In the genomic region with DNA sequence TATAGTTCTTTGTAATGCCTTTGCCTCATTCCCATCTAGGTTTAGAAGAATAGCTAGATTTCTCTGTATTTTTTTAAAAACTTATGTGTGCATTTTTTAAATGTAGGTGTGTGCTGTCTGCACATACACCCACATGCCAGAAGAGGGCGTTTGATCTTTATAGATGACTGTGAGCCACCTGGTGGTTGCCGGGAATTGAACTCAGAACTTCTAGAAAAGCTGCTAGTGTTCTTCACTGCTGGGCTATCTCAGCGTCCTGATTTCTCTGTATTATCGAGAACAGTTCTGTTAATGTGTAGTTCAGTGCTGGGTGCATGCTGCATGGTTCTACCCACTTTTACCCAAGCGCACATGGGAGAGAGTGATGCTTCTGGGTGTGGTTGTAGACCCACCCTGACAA, we compare ENCODE assay signal across 9 mouse cellular contexts. TPM values are rescaled to one million over a fixed set of nuclear protein-coding genes. Genes with fewer than 3 reads are reported as not detected.
DNase-seq lines count a peak whose midpoint lies in the region; TF ChIP-seq lines count a peak whose summit lies in the region.
"Had no signal": no experiment of that assay in that cellular context is flagged by ENCODE, and none has a peak within 500 bp of the region (broad histone marks: within the 10 kb centered on the region; RNA-seq: fewer than 3 reads in every experiment).

No protein-coding gene starts in this region.

- peak; percentile 17 to 22 for DNase-seq in adrenal gland, postnatal 36 days
- no peak for DNase-seq in adrenal gland, adult 18-20 months (ENCODE audit: low spot score in 2 of 2)
- peak; percentile 11 for DNase-seq in layer of hippocampus, adult 9-11 months
- no peak for DNase-seq in layer of hippocampus, adult 8-10 months (ENCODE audit: low spot score in 2 of 2)
- DNase-seq in brain, embryonic 14.5 days (ENCODE audit: low read depth): peak; percentile 16
- DNase-seq in kidney, postnatal 14 days: peak; percentile 17
- peak; percentile 32 to 57 for DNase-seq in natural killer cell, adult 2 months (ENCODE audit: low spot score in 2 of 2)
- DNase-seq in urinary bladder, postnatal 25 days (ENCODE audit: low spot score): no peak

- TF ChIP-seq CTCF in brain, embryonic 14.5 days (IDR thresholded peaks at IDR 0.05; ENCODE audit: borderline replicate concordance, extremely low read depth, insufficient read depth, insufficient read length): peak; percentile 42; the same call in 1 of the 2 replicates

- no peak for TF ChIP-seq POLR2A in brain, embryonic 14.5 days (IDR thresholded peaks at IDR 0.05; ENCODE audit: borderline replicate concordance, extremely low read depth, insufficient read depth, insufficient read length, poor library complexity, severe bottlenecking)

RNA-seq across cellular contexts. Expression of gene Dnajc5, which starts 2.5 kb away (rescaled TPM):
- total RNA-seq in adrenal gland, postnatal 36 days (2021): 10 to 100 TPM; 92.9 to 93.7 TPM
- 10 to 100 TPM; 97.2 to 97.4 TPM for total RNA-seq in adrenal gland, adult 18-20 months (2021)
- total RNA-seq in layer of hippocampus, adult 8-10 months (2022): 100 to 1,000 TPM; 243 to 289 (median 265) TPM
- polyA plus RNA-seq in brain, embryonic 14.5 days (2012; rRNA removed): 152 and 190 TPM in 2 replicates

RNA-seq across cellular contexts. Expression of gene Tpd52l2, which starts 25.9 kb away (rescaled TPM):
- 100 to 1,000 TPM; 104 to 114 TPM for total RNA-seq in adrenal gland, postnatal 36 days (2021)
- total RNA-seq in adrenal gland, adult 18-20 months (2021): 100 to 1,000 TPM in 1 of 2 experiments, 10 to 100 TPM in 1; 96.6 to 100 TPM
- total RNA-seq in layer of hippocampus, adult 8-10 months (2022): 10 to 100 TPM; 66.3 to 83.4 (median 80.6) TPM
- 94.9 and 118 TPM in 2 replicates for polyA plus RNA-seq in brain, embryonic 14.5 days (2012; rRNA removed)

RNA-seq across cellular contexts. Expression of gene Abhd16b, which starts 29.8 kb away (rescaled TPM):
- not detected for total RNA-seq in adrenal gland, postnatal 36 days (2021)
- total RNA-seq in adrenal gland, adult 18-20 months (2021): not detected
- not detected for total RNA-seq in layer of hippocampus, adult 8-10 months (2022)
- not detected in 2 replicates for polyA plus RNA-seq in brain, embryonic 14.5 days (2012; rRNA removed)
- total RNA-seq: heart, postnatal 36 days had no signal

Comparison
In these comparisons a context has a peak if more than half of its experiments do, and no peak if none do; other contexts are left out.
1. DNase-seq: peak in adrenal gland, postnatal 36 days (2 of 2), layer of hippocampus, adult 9-11 months (single experiment), brain, embryonic 14.5 days (single experiment), kidney, postnatal 14 days (single experiment) and natural killer cell, adult 2 months (2 of 2); none in adrenal gland, adult 18-20 months (0 of 2), layer of hippocampus, adult 8-10 months (0 of 2) and urinary bladder, postnatal 25 days (single experiment).